Mouse (Mus musculus) brain, embryonic 14.5 days (tissue): ENCODE results near the gene Pfkm.

Experiments used
- CTCF ChIP-seq: fragments of 200-500 bp; IDR thresholded peaks from 2 replicates; pipeline ENCODE4 v1.5.1; 2012; ENCODE audit warnings: inconsistent platforms, mild to moderate bottlenecking, moderate library complexity, borderline replicate concordance; ENCODE audit not compliant: insufficient read depth, insufficient read length; ENCODE audit errors: extremely low read depth
- POLR2A ChIP-seq: fragments of 200-500 bp; IDR thresholded peaks from 2 replicates; pipeline ENCODE4 v1.6.1; 2012; ENCODE audit warnings: mild to moderate bottlenecking, inconsistent platforms, borderline replicate concordance; ENCODE audit not compliant: poor library complexity, insufficient read depth, insufficient read length, severe bottlenecking; ENCODE audit errors: extremely low read depth

- TF ChIP-seq POLR2A, result no peak
- no peak for TF ChIP-seq CTCF
Observed at GRCm38 (mm10) chr15:98131451-98131850, 39.1 kb downstream of the Pfkm start.
